Mouse (Mus musculus) ES-E14 (cell line): Measurements from ENCODE around the gene Il1f8.
"Not testable (repeated sequence)": the region's sequence is repeated elsewhere in the genome, so short reads cannot be mapped to it uniquely, and the experiment has no call there.

Source experiments
- CHD2 ChIP-seq: IDR thresholded peaks from 2 replicates; pipeline ENCODE4 v1.6.1; 2014; ENCODE audit warnings: mild to moderate bottlenecking, low read depth, low read length, inconsistent platforms
- HCFC1 ChIP-seq: IDR thresholded peaks from 2 replicates; pipeline ENCODE4 v1.6.1; 2012; ENCODE audit warnings: low read length, inconsistent platforms, borderline replicate concordance; ENCODE audit not compliant: insufficient read depth
- ZC3H11A ChIP-seq: IDR thresholded peaks from 2 replicates; pipeline ENCODE4 v1.6.1; 2012; ENCODE audit warnings: low read depth, mild to moderate bottlenecking, inconsistent platforms, low read length, borderline replicate concordance

DNA sequence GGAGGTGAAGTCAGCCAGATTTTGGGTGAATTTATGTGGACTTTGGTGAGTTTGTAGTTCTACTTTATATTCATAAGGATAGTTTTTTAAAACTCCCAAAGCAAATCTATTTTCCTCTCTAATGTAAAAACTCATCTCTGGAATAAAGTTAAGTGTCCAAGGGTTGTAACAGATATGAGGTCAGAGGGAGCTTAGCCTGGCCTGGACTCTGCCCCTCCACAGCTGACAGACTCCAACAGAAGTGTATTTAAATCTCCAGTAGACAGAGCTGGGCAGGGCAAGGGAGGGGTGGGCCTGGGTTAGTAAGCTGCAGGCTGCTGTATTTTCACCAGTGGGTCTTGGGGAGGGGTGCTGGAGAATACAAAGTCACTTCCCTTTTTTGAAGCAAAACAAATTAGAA is 31.1 kb downstream of the Il1f8 start:
- not testable (repeated sequence) for TF ChIP-seq HCFC1, CHD2, ZC3H11A
